Mouse (Mus musculus) urinary bladder, postnatal 4 days (tissue): ENCODE data around the gene Tbc1d1.

Experiments
- DNase-seq, 2 experiments: peaks; one replicate each; pipeline ENCODE4 v3.0.0; 2021 to 2022; ENCODE audit warnings: low spot score in 2 of 2

The Tbc1d1 gene

GRCm38 (mm10) chr5:64279668-64280067 lies 123.6 kb downstream of the Tbc1d1 start:
- no peak for DNase-seq

- DNase-seq, result no peak
Observed at GRCm38 (mm10) chr5:64280191-64280590, 124.1 kb downstream of the Tbc1d1 start.

- DNase-seq, result no peak
Observed at GRCm38 (mm10) chr5:64280613-64281012, 124.5 kb downstream of the Tbc1d1 start.

- no peak for DNase-seq
Observed at GRCm38 (mm10) chr5:64281674-64282073, 125.6 kb downstream of the Tbc1d1 start.

GRCm38 (mm10) chr5:64282594-64282993 lies 126.5 kb downstream of the Tbc1d1 start:
- DNase-seq, result no peak

- DNase-seq, result no peak
Observed at GRCm38 (mm10) chr5:64285289-64285688, 129.2 kb downstream of the Tbc1d1 start.

GRCm38 (mm10) chr5:64285851-64286250 lies 129.7 kb downstream of the Tbc1d1 start:
- no peak for DNase-seq

- no peak for DNase-seq
Observed at GRCm38 (mm10) chr5:64287287-64287686, 131.2 kb downstream of the Tbc1d1 start.

- DNase-seq, result no peak
Observed at GRCm38 (mm10) chr5:64288031-64288928, 132.2 kb downstream of the Tbc1d1 start.

GRCm38 (mm10) chr5:64289202-64290060 lies 133.3 kb downstream of the Tbc1d1 start:
- DNase-seq, result peak; percentile 81 to 91

GRCm38 (mm10) chr5:64290061-64290345 lies 133.9 kb downstream of the Tbc1d1 start:
- no peak for DNase-seq

- no peak for DNase-seq
Observed at GRCm38 (mm10) chr5:64291657-64292056, 135.6 kb downstream of the Tbc1d1 start.

- no peak for DNase-seq
Observed at GRCm38 (mm10) chr5:64295621-64296020, 139.5 kb downstream of the Tbc1d1 start.

- DNase-seq, result no peak
Observed at GRCm38 (mm10) chr5:64296328-64296727, 140.2 kb downstream of the Tbc1d1 start.

- no peak for DNase-seq
Observed at GRCm38 (mm10) chr5:64297100-64297499, 141.0 kb downstream of the Tbc1d1 start.

- no peak for DNase-seq
Observed at GRCm38 (mm10) chr5:64298331-64299036, 142.4 kb downstream of the Tbc1d1 start.

- no peak for DNase-seq
Observed at GRCm38 (mm10) chr5:64299508-64300324, 143.6 kb downstream of the Tbc1d1 start.

GRCm38 (mm10) chr5:64301246-64301645 lies 145.1 kb downstream of the Tbc1d1 start:
- DNase-seq, result no peak

GRCm38 (mm10) chr5:64307289-64307688 lies 151.2 kb downstream of the Tbc1d1 start:
- no peak for DNase-seq

GRCm38 (mm10) chr5:64312295-64312694 lies 156.2 kb downstream of the Tbc1d1 start:
- no peak for DNase-seq

- DNase-seq, result no peak
Observed at GRCm38 (mm10) chr5:64313481-64313880, 157.4 kb downstream of the Tbc1d1 start.
